Mouse (Mus musculus): ENCODE measurements around the gene Gcm2. TPM values are rescaled to one million over a fixed set of nuclear protein-coding genes. Genes with fewer than 3 reads are reported as not detected.

Gcm2 gene
- polyA plus RNA-seq (2015; fragmentation: Nextera tagmentation; extraction: Ambion mirVana) = not detected in 2 replicates

GRCm38 (mm10) chr13:41110935-41111334 lies at the start of gene Gcm2:
Gene Gcm2, minus strand, starts transcription at chr13:41111035.

GRCm38 (mm10) chr13:41113940-41114339 lies 3.1 kb upstream of the Gcm2 start, which contains the start of gene Sycp2l:
Gene Sycp2l, plus strand, starts transcription at chr13:41114307.

GRCm38 (mm10) chr13:41079421-41079780 lies 31.4 kb downstream of the Gcm2 start, which contains the start of gene Mak:
Gene Mak, minus strand, starts transcription at chr13:41079706.

Other genes starting within 250 kb of the Gcm2 start
- gene Pak1ip1, start 110.0 kb downstream of the Gcm2 start, polyA plus RNA-seq (2015; fragmentation: Nextera tagmentation; extraction: Ambion mirVana) = 73.1 and 80.8 TPM in 2 replicates
- gene Tmem14c, start 94.7 kb downstream of the Gcm2 start, polyA plus RNA-seq (2015; fragmentation: Nextera tagmentation; extraction: Ambion mirVana) = 826 and 983 TPM in 2 replicates
- gene Mak, start 31.3 kb downstream of the Gcm2 start, polyA plus RNA-seq (2015; fragmentation: Nextera tagmentation; extraction: Ambion mirVana) = 0.04 and 0.08 TPM in 2 replicates
- not detected in 2 replicates for gene Sycp2l, start 3.3 kb upstream of the Gcm2 start, polyA plus RNA-seq (2015; fragmentation: Nextera tagmentation; extraction: Ambion mirVana)
- 0.21 and 0.31 TPM in 2 replicates for gene Elovl2, start 109.4 kb upstream of the Gcm2 start, polyA plus RNA-seq (2015; fragmentation: Nextera tagmentation; extraction: Ambion mirVana)
- 6.7 and 6.9 TPM in 2 replicates for gene Smim13, start 138.8 kb upstream of the Gcm2 start, polyA plus RNA-seq (2015; fragmentation: Nextera tagmentation; extraction: Ambion mirVana)
- gene Gm17364, start 162.9 kb upstream of the Gcm2 start, polyA plus RNA-seq (2015; fragmentation: Nextera tagmentation; extraction: Ambion mirVana) = not detected in 2 replicates